Mouse (Mus musculus) layer of hippocampus, postnatal 10 days (tissue): ENCODE results near the gene Cxcl17. TPM values are rescaled to one million over a fixed set of nuclear protein-coding genes. Genes with fewer than 3 reads are reported as not detected.
A peak's percentile ranks its signal among the peaks of the same experiment; 100 is the strongest.

Source experiments
- DNase-seq, 2 experiments: peaks; one replicate each; pipeline ENCODE4 v3.0.0; 2021; ENCODE audit warnings: low spot score in 2 of 2
- total RNA-seq, 2 experiments: library from RNA; stranded (reverse); gene quantifications; 2 replicates each; pipeline ENCODE4 v1.2.3; 2021

The Cxcl17 gene
- total RNA-seq, 2 experiments from 2014 or later, result not detected

DNA sequence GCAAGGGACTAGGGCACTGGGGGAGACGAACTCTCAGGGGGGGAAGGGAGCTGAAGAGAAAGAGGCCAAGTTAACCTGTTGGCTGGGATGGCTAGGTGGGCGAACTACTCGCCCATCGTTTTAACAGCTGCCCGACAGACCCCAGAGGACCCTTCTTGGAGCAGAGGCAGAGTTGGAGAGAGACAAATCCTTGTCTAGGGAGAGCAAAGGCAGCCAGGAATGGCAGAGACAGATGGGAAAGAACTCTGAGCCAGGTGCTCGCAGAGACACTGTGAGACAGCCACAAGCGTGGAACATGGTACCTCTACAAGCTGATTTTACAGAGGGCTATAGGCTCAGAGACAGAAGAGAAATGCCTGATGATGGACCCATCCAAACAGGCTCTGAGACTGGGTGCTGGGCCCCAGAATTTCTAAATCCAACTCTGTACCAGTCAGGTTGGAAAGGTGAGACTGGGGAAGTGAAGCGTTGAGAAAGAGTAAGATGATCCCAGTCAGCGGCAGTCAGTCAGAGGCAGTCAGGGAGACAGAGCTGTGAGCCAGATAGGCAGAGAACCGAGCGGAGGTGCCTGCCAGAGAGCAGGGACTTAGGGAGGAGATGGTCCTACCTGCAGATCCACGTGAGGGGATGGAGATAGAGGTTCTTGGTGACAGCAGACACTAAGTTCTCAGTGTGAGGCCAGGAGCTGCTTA is 43.5 kb downstream of the Cxcl17 start, which contains the start of gene Cnfn:
Cnfn (minus strand) TSS at position 667 of the 692 bp plus-strand sequence.
- DNase-seq, result no peak

GRCm38 (mm10) chr7:25368333-25368732 is 44.4 kb downstream of the Cxcl17 start:
- DNase-seq, result no peak

DNA sequence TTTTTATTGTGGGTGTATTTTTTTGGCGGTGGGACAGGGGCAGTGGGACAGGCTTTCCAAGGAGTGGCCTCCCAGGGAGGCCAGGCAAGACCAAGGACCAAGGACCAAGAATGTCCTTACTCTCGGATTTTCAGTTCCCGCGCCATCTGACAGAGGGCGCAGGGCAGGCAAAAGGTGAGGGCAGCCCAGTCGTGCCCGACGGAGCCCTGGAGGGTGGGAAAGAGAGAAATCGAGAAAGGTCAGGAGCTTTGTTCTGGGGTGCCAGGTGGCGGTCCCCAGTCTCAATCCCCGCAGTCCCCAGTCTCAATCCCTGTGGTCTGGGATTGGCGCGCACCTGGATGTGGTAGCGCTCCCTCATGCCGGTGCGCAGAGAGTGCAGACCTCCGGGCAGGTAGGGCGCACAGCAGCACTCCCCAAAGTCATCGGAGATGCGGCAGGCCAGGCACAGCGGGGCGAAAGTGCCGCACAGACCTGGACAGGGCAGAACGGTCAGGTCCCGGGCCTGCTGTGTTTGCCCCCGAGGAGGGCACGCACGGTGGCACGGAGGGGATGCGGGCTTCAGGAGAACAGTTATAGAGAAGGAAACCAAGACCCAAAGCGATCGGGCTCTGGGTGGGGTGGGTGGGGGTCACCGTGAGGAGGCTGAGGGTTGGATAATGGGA is 44.9 kb downstream of the Cxcl17 start:
- no peak for DNase-seq

- no peak for DNase-seq
These were observed 46.6 kb downstream of the Cxcl17 start for GRCm38 (mm10) chr7:25365937-25366625.

GRCm38 (mm10) chr7:25363632-25364031 is 49.1 kb downstream of the Cxcl17 start:
- DNase-seq, result no peak

- no peak for DNase-seq
These were observed 49.5 kb downstream of the Cxcl17 start for GRCm38 (mm10) chr7:25363151-25363550.

- DNase-seq, result peak in 1 of 2 experiments; percentile 25
These were observed 53.9 kb downstream of the Cxcl17 start for GRCm38 (mm10) chr7:25358721-25359206.

Other genes with a start within 250 kb of the Cxcl17 start
- gene Pou2f2, start 233.2 kb downstream of the Cxcl17 start, total RNA-seq, result 10 to 100 TPM; 10.1 to 11.3 TPM
- gene Dedd2, start 192.3 kb downstream of the Cxcl17 start, total RNA-seq, result 10 to 100 TPM; 22.2 to 26.3 TPM
- gene Zfp526, start 191.5 kb downstream of the Cxcl17 start, total RNA-seq, result 1 to 10 TPM; 7.2 to 8.4 TPM
- gene Gsk3a, start 175.0 kb downstream of the Cxcl17 start, total RNA-seq, result 100 to 1,000 TPM; 162 to 187 TPM
- 10 to 100 TPM; 38.1 to 39.5 TPM for gene Erf, start 162.1 kb downstream of the Cxcl17 start, total RNA-seq
- 100 to 1,000 TPM; 234 to 267 TPM for gene Cic, start 145.2 kb downstream of the Cxcl17 start, total RNA-seq
- gene Pafah1b3, start 114.9 kb downstream of the Cxcl17 start, total RNA-seq, result 10 to 100 TPM; 63.0 to 67.6 TPM
- under 1 TPM; 0.27 to 0.30 TPM for gene Prr19, start 111.5 kb downstream of the Cxcl17 start, total RNA-seq
- 10 to 100 TPM; 66.4 to 70.3 TPM for gene Tmem145, start 106.8 kb downstream of the Cxcl17 start, total RNA-seq
- gene Megf8, start 95.7 kb downstream of the Cxcl17 start, total RNA-seq, result 10 to 100 TPM; 79.7 to 87.1 TPM
- not detected for gene Cnfn, start 43.2 kb downstream of the Cxcl17 start, total RNA-seq
- gene Lipe, start 14.2 kb downstream of the Cxcl17 start, total RNA-seq, result 1 to 10 TPM; 5.5 to 6.8 TPM
- gene Ceacam1, start 64.7 kb upstream of the Cxcl17 start, total RNA-seq, result 1 to 10 TPM; 2.1 to 2.4 TPM
- under 1 TPM; 0.11 to 0.23 TPM for gene Ceacam2, start 127.0 kb upstream of the Cxcl17 start, total RNA-seq
- not detected for gene Erich4, start 203.0 kb upstream of the Cxcl17 start, total RNA-seq
- 10 to 100 TPM; 27.3 to 29.8 TPM for gene Dmac2, start 206.5 kb upstream of the Cxcl17 start, total RNA-seq
- 1 to 10 TPM; 2.8 to 3.1 TPM for gene B3gnt8, start 213.8 kb upstream of the Cxcl17 start, total RNA-seq
- gene Bckdha, start 246.1 kb upstream of the Cxcl17 start, total RNA-seq, result 10 to 100 TPM; 33.2 to 36.1 TPM
- gene Exosc5, start 246.3 kb upstream of the Cxcl17 start, total RNA-seq, result 10 to 100 TPM; 22.6 to 29.4 TPM